Mouse (Mus musculus): ENCODE measurements around the gene Scamp2. TPM values are rescaled to one million over a fixed set of nuclear protein-coding genes. Genes with fewer than 3 reads are reported as not detected.

Scamp2 gene
- polyA plus RNA-seq, 1 experiment: 55.8 TPM

DNA sequence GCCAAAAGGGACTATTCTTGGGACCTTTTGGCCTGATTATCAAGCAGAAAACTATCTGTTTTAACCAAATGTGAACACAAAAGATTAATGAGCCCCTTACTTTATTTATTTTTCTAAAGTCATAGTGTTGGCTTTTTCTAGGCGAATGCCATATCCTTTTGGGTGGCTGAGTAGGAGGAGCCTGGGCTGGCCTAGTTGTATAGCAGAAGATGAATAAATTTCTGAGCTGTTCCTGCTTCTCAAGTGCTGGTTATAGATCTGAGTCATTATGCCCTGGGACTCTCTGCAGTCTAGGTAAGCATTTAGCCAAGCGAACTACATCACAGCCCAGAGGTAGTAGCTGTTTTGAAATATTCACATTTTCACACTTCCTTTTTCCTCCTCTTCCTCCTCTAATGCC, 35.2 kb upstream of the Scamp2 start:
- Histone ChIP-seq H3K9me3 (no peaks in the 10 kb centered on the region), H3K4me1 (peaks cover 70% of the 10 kb centered on the region), H3K4me3 (replicated peaks) (peak overlapping the region; percentile 82), H3K36me3 (replicated peaks; ENCODE audit: low read length) (peaks cover 40% of the 10 kb centered on the region), H3K27me3 (replicated peaks) (no peaks in the 10 kb centered on the region)
- TF ChIP-seq FLI1 (IDR thresholded peaks at IDR 0.05; ENCODE audit: low read length): no peak
- TF ChIP-seq GATA1 (IDR thresholded peaks at IDR 0.05; ENCODE audit: borderline replicate concordance, low read length): no peak

DNA sequence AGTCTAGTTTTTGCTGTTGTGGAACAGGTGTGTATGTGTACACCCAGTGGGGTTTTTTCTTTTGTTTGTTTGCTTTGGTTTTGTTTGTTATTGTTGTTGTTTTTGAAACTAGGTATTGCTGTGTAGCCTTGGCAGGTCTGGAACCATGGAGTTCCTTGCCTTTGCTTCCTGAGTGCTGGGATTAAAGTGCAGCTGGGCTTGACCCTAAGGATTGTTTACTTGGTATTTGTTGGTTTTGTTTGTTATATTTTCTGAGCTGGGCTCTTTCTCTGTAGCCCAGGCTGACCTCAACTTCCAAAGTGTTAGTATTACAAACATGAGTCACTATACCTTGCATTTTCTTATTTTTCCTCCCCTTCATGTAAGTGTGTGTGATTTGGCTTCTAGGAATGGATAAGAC, 34.3 kb upstream of the Scamp2 start:
- peaks cover 48% of the 10 kb centered on the region for H3K36me3 ChIP-seq (replicated peaks; ENCODE audit: low read length)
- TF ChIP-seq GATA1 (IDR thresholded peaks at IDR 0.05; ENCODE audit: borderline replicate concordance, low read length): no peak
- TF ChIP-seq FLI1 (IDR thresholded peaks at IDR 0.05; ENCODE audit: low read length): no peak

DNA sequence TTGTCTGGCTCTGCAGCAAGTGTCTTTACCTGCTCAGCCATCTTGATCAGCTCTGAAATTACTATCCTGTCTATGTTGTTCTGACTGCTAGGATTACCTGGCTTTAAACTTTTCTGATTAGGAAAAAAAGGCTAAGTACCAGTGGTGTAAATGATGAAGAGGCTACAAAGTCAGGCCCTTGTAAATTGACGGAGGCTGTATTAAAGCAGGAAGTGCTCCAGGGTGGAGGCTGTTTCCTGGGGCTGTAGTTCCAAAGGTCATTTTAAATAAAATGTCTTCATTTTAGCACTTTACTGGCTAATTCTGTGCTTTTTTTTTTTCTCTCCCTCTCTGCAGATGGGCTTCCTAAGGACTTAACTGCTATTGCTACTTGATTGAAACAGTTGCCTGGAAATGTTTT, 28.8 kb upstream of the Scamp2 start:
- no peak for TF ChIP-seq FLI1 (IDR thresholded peaks at IDR 0.05; ENCODE audit: low read length)
- TF ChIP-seq GATA1 (IDR thresholded peaks at IDR 0.05; ENCODE audit: borderline replicate concordance, low read length): no peak
- H3K4me3 ChIP-seq (replicated peaks): no peak overlapping the region
- peaks cover 84% of the 10 kb centered on the region for H3K36me3 ChIP-seq (replicated peaks; ENCODE audit: low read length)
- H3K4me1 ChIP-seq: peaks cover 82% of the 10 kb centered on the region
- no peaks in the 10 kb centered on the region for H3K9me3 ChIP-seq
- H3K27me3 ChIP-seq (replicated peaks): no peaks in the 10 kb centered on the region

More for the DNA sequence above, 34.3 kb upstream of the Scamp2 start:
- Histone ChIP-seq H3K9me3 (no peaks in the 10 kb centered on the region), H3K4me3 (replicated peaks) (peak overlapping the region; percentile 82), H3K4me1 (peaks cover 77% of the 10 kb centered on the region), H3K27me3 (replicated peaks) (no peaks in the 10 kb centered on the region)

GRCm38 (mm10) chr9:57536362-57536761, 24.4 kb upstream of the Scamp2 start:
- TF ChIP-seq FLI1 (IDR thresholded peaks at IDR 0.05; ENCODE audit: low read length) (no peak), GATA1 (IDR thresholded peaks at IDR 0.05; ENCODE audit: borderline replicate concordance, low read length) (no peak)
- H3K4me3 ChIP-seq (replicated peaks): peak overlapping the region; percentile 91
- H3K27me3 ChIP-seq (replicated peaks): no peaks in the 10 kb centered on the region
- H3K36me3 ChIP-seq (replicated peaks; ENCODE audit: low read length): peaks cover 74% of the 10 kb centered on the region
- no peaks in the 10 kb centered on the region for H3K9me3 ChIP-seq
- H3K4me1 ChIP-seq: peaks cover 88% of the 10 kb centered on the region

DNA sequence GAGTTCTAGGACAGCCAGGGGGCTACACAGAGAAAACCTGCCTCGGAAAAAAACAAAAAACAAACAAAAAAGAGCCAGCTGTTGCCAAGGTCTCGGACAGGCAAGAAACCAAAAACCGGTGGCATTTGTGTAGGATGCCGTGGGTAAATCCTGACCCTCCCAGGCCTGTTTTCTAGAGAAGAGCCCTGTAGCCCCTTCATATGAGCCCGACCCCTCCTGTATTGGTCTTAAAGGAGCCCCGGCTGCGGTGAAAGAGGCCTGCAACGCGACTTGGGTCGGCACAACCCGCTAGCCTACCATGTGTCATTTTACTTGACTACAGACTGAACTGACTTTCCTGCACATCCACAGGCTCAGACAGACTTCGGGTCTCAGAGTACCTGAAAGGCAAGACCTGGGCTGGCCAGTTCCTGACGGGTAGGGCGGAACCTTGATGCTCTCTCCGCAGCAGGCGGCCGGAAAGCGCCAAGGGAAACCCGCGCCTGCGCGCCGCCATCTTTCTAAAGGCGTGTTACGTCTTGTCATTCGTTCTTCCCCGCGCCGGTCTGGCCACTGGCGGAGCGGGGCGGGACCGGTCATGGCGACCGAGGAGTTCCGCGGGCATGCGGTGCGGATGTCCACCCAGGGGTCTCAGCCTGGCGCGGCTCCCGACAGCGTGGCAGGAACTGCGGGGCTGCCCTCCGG, 23.6 kb upstream of the Scamp2 start, which contains the start of gene Fam219b:
Fam219b (plus strand) TSS at position 485 of the 684 bp plus-strand sequence.
- no peaks in the 10 kb centered on the region for H3K9me3 ChIP-seq
- no peak for TF ChIP-seq FLI1 (IDR thresholded peaks at IDR 0.05; ENCODE audit: low read length)
- TF ChIP-seq GATA1 (IDR thresholded peaks at IDR 0.05; ENCODE audit: borderline replicate concordance, low read length): no peak
- peaks cover 88% of the 10 kb centered on the region for H3K4me1 ChIP-seq
- H3K36me3 ChIP-seq (replicated peaks; ENCODE audit: low read length): peaks cover 73% of the 10 kb centered on the region
- H3K27me3 ChIP-seq (replicated peaks): no peaks in the 10 kb centered on the region
- H3K4me3 ChIP-seq (replicated peaks): peak within 1 kb of the TSS; percentile 91

DNA sequence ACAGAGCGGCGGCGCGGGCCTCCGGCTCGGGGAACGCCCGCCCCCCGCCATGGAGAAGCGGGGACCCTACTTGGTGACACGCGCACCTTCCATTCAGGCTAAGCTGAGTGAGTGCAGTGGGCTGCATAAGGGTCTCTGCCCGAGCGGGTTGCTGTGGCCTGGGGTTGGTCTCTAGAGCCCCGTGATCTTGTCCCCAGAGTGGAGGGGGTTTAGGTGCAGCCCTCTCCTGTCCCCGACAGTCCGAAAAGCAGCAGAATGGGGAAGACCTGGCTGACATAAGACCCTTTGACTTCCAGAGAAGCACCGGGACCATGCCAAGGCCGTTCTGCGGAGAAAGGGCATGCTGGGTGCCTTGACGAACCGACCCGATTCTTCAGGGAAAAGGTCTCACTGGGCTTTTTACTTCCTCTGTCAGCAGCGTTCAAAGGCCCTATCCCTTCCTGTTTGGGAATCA, 23.0 kb upstream of the Scamp2 start:
- TF ChIP-seq GATA1 (IDR thresholded peaks at IDR 0.05; ENCODE audit: borderline replicate concordance, low read length) (no peak), FLI1 (IDR thresholded peaks at IDR 0.05; ENCODE audit: low read length) (no peak)
- H3K4me1 ChIP-seq: peaks cover 88% of the 10 kb centered on the region
- no peaks in the 10 kb centered on the region for H3K27me3 ChIP-seq (replicated peaks)
- no peaks in the 10 kb centered on the region for H3K9me3 ChIP-seq
- peak overlapping the region; percentile 91 for H3K4me3 ChIP-seq (replicated peaks)
- peaks cover 73% of the 10 kb centered on the region for H3K36me3 ChIP-seq (replicated peaks; ENCODE audit: low read length)

DNA sequence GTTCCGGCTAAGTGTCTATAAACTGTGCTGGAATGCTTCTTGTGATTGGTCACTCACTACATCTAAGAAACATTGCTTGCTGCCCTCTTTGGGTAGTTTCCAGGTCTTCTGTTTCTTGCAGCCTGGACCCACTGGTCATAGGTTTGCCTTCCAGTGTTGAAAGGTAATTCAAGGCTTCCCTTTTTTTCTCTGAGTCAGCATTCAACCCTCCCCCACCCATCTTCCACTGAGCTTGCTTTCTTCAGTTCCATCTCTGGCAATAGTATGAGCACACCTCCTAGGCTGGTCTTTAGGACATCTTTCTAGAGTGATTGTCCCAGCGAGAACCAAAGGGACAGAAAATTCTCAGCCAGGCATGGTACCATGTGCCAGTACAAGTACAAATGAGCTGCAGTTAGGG, 21.2 kb upstream of the Scamp2 start:
- no peak for TF ChIP-seq FLI1 (IDR thresholded peaks at IDR 0.05; ENCODE audit: low read length)
- TF ChIP-seq GATA1 (IDR thresholded peaks at IDR 0.05; ENCODE audit: borderline replicate concordance, low read length): no peak
- Histone ChIP-seq H3K36me3 (replicated peaks; ENCODE audit: low read length) (peaks cover 73% of the 10 kb centered on the region), H3K4me3 (replicated peaks) (no peak overlapping the region), H3K27me3 (replicated peaks) (no peaks in the 10 kb centered on the region), H3K9me3 (no peaks in the 10 kb centered on the region), H3K4me1 (peaks cover 87% of the 10 kb centered on the region)

DNA sequence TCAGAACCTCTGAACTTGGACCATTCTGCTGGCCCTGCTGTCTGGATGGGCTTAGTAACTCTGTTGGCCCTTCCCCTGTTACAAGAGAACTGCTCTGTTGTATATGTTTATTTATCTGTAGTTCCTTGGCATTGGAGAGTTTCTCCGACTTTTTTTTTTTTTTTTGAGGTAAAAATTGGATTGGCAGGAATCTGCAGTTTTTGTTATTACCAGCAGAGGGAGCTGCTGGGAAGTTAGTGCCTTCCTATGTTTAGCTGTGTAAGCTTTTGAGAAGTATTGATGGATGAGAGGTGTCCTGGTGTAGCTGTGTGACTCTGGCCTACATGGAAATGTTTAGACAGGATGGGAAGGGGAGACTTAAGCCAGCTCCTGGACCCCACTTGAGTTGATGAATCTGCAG, 19.4 kb upstream of the Scamp2 start:
- TF ChIP-seq GATA1 (IDR thresholded peaks at IDR 0.05; ENCODE audit: borderline replicate concordance, low read length) (no peak), FLI1 (IDR thresholded peaks at IDR 0.05; ENCODE audit: low read length) (no peak)
- Histone ChIP-seq H3K9me3 (no peaks in the 10 kb centered on the region), H3K4me1 (peaks cover 92% of the 10 kb centered on the region), H3K36me3 (replicated peaks; ENCODE audit: low read length) (peaks cover 77% of the 10 kb centered on the region), H3K4me3 (replicated peaks) (no peak overlapping the region), H3K27me3 (replicated peaks) (no peaks in the 10 kb centered on the region)

- peaks cover 98% of the 10 kb centered on the region for H3K36me3 ChIP-seq (replicated peaks; ENCODE audit: low read length)
- peaks cover 95% of the 10 kb centered on the region for H3K4me1 ChIP-seq
- TF ChIP-seq FLI1 (IDR thresholded peaks at IDR 0.05; ENCODE audit: low read length): no peak
- no peak for TF ChIP-seq GATA1 (IDR thresholded peaks at IDR 0.05; ENCODE audit: borderline replicate concordance, low read length)
- H3K9me3 ChIP-seq: no peaks in the 10 kb centered on the region
- H3K27me3 ChIP-seq (replicated peaks): no peaks in the 10 kb centered on the region
- no peak overlapping the region for H3K4me3 ChIP-seq (replicated peaks)
Measured at GRCm38 (mm10) chr9:57543951-57544350, 16.8 kb upstream of the Scamp2 start.

DNA sequence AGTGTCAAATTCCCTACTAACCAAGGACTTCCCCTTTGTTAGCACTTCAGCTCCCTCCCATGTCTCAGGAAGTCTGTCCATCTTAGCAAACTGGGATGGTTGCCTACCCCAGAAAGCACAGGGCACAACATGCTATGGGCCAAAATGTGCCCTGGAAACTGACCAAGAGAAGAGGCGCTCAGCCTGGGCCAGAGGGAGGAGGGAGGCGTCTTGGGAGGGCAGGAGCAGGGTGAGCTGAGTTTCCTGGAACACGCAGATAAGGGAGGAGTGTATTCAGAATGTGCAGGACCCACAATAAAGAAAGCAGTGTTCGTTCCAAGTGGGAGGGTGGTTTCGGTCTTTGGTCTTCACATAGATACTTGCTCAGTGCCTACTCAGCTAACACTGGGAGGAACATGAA, 13.5 kb upstream of the Scamp2 start:
- H3K4me1 ChIP-seq: peaks cover 95% of the 10 kb centered on the region
- H3K4me3 ChIP-seq (replicated peaks): peak overlapping the region; percentile 67
- peaks cover 91% of the 10 kb centered on the region for H3K36me3 ChIP-seq (replicated peaks; ENCODE audit: low read length)
- no peaks in the 10 kb centered on the region for H3K27me3 ChIP-seq (replicated peaks)
- TF ChIP-seq GATA1 (IDR thresholded peaks at IDR 0.05; ENCODE audit: borderline replicate concordance, low read length) (no peak), FLI1 (IDR thresholded peaks at IDR 0.05; ENCODE audit: low read length) (no peak)
- no peaks in the 10 kb centered on the region for H3K9me3 ChIP-seq

All from megakaryocyte, embryonic 14.5 days (primary cell).